Mouse (Mus musculus) Patski (cell line): ENCODE data around the gene Olfr1110. TPM values are rescaled to one million over a fixed set of nuclear protein-coding genes. Genes with fewer than 3 reads are reported as not detected.
"Not testable (repeated sequence)": the region's sequence is repeated elsewhere in the genome, so short reads cannot be mapped to it uniquely, and the experiment has no call there.

ENCODE experiments used
- ATAC-seq: fragments of 100-300 bp; one replicate; pipeline ENCODE4 v1.8.0; 2021
- CTCF ChIA-PET: fragments of 350-600 bp; sonication (Branson Sonifier 250); formaldehyde crosslinking; loops from one replicate; lab custom pipeline; 2022; ENCODE audit warnings: inconsistent platforms; lab: Charles Lee
- POLR2A ChIA-PET: fragments of 350-600 bp; sonication (Branson Sonifier 250); formaldehyde crosslinking; loops from one replicate; lab custom pipeline; 2022; ENCODE audit warnings: antibody characterized with exemption, inconsistent platforms; lab: Charles Lee
- DNase-seq: peaks from one replicate; pipeline ENCODE4 v3.0.0-alpha.2; 2011; ENCODE audit warnings: low read depth, low spot score
- H3K27me3 ChIP-seq: fragments of 371-371 bp; one replicate; pipeline ENCODE4 v1.5.1; 2021
- CTCF ChIP-seq: fragments of 100-300 bp; IDR thresholded peaks from one replicate; pipeline ENCODE4 v1.5.1; 2021
- in situ Hi-C: fragments of 300-500 bp; cut with MboI; formaldehyde crosslinking; loops from 3 replicates; pipeline ENCODE4 v1.11.1; 2018; ENCODE audit warnings: low pct_unique_long_range_greater_than_20kb, mixed read lengths
- polyA plus RNA-seq: library from polyadenylated mRNA; unstranded; gene quantifications from one replicate; pipeline ENCODE4 v1.2.3, GENCODE M21; 2021

The Olfr1110 gene
- polyA plus RNA-seq = not detected

- ChIA-PET CTCF (interaction anchor here (1.8 kb wide), 1 partner anchor 9 kb away, joined by 4 read pairs; no protein-coding TSS in a partner anchor), POLR2A (no interaction called here)
- no peaks in the 10 kb centered on the region for H3K27me3 ChIP-seq
- no peak for TF ChIP-seq CTCF
- in situ Hi-C loops = no loop called here
- DNase-seq = no peak
- no peak for ATAC-seq
These were observed at the start of gene Olfr1110 for GRCm38 (mm10) chr2:87140200-87140599. Gene Olfr1110, minus strand, starts transcription at chr2:87140300.

- DNase-seq (no peak), ATAC-seq (no peak)
- in situ Hi-C loops = no loop called here
- POLR2A ChIA-PET = no interaction called here
- TF ChIP-seq CTCF = no peak
- CTCF ChIA-PET = no interaction called here
- no peaks in the 10 kb centered on the region for H3K27me3 ChIP-seq
These were observed 47.4 kb upstream of the Olfr1110 start, which contains the start of gene Olfr1112 for GRCm38 (mm10) chr2:87187498-87187897. Gene Olfr1112, plus strand, starts transcription at chr2:87187798.

GRCm38 (mm10) chr2:87167731-87168130, 27.6 kb upstream of the Olfr1110 start:
- in situ Hi-C loops = not testable (repeated sequence)

GRCm38 (mm10) chr2:87152524-87152923, 12.4 kb upstream of the Olfr1110 start, which contains the start of gene Olfr1111:
Gene Olfr1111, minus strand, starts transcription at chr2:87152624.
- TF ChIP-seq CTCF = no peak
- ChIA-PET POLR2A (no interaction called here), CTCF (no interaction called here)
- ATAC-seq (no peak), DNase-seq (no peak)
- in situ Hi-C loops = no loop called here
- no peaks in the 10 kb centered on the region for H3K27me3 ChIP-seq

More at GRCm38 (mm10) chr2:87167731-87168130, 27.6 kb upstream of the Olfr1110 start:
- POLR2A ChIA-PET, H3K27me3 ChIP-seq, DNase-seq, CTCF ChIA-PET, ATAC-seq: not testable (repeated sequence)

GRCm38 (mm10) chr2:87114467-87114866, 25.6 kb downstream of the Olfr1110 start, which contains the start of gene Olfr259:
Gene Olfr259, minus strand, starts transcription at chr2:87114567.
- ATAC-seq (no peak), DNase-seq (no peak)
- in situ Hi-C loops = no loop called here
- no peaks in the 10 kb centered on the region for H3K27me3 ChIP-seq
- ChIA-PET POLR2A (no interaction called here), CTCF (no interaction called here)
- TF ChIP-seq CTCF = no peak

GRCm38 (mm10) chr2:87095908-87096307, 44.2 kb downstream of the Olfr1110 start, which contains the start of gene Olfr1109:
Gene Olfr1109, minus strand, starts transcription at chr2:87096008.
- CTCF ChIA-PET = no interaction called here
- POLR2A ChIA-PET = no interaction called here
- no peak for DNase-seq
- in situ Hi-C loops = no loop called here
- ATAC-seq = no peak
- no peak for TF ChIP-seq CTCF
- no peaks in the 10 kb centered on the region for H3K27me3 ChIP-seq

Other genes starting within 250 kb of the Olfr1110 start
- not detected for gene Olfr1097, start 248.1 kb downstream of the Olfr1110 start, polyA plus RNA-seq
- not detected for gene Olfr1098, start 215.8 kb downstream of the Olfr1110 start, polyA plus RNA-seq
- gene Olfr1099, start 179.6 kb downstream of the Olfr1110 start, polyA plus RNA-seq = not detected
- not detected for gene Olfr1100, start 160.3 kb downstream of the Olfr1110 start, polyA plus RNA-seq
- not detected for gene Olfr1101, start 149.1 kb downstream of the Olfr1110 start, polyA plus RNA-seq
- gene Olfr1102, start 141.9 kb downstream of the Olfr1110 start, polyA plus RNA-seq = not detected
- gene Olfr1104, start 113.2 kb downstream of the Olfr1110 start, polyA plus RNA-seq = not detected
- gene Olfr1105, start 103.8 kb downstream of the Olfr1110 start, polyA plus RNA-seq = not detected
- not detected for gene Olfr1106, start 88.0 kb downstream of the Olfr1110 start, polyA plus RNA-seq
- not detected for gene Olfr1107, start 64.5 kb downstream of the Olfr1110 start, polyA plus RNA-seq
- gene Olfr1109, start 44.3 kb downstream of the Olfr1110 start, polyA plus RNA-seq = not detected
- not detected for gene Olfr259, start 25.7 kb downstream of the Olfr1110 start, polyA plus RNA-seq
- gene Olfr1111, start 12.3 kb upstream of the Olfr1110 start, polyA plus RNA-seq = not detected
- gene Olfr1112, start 47.5 kb upstream of the Olfr1110 start, polyA plus RNA-seq = not detected
- not detected for gene Olfr1113, start 68.7 kb upstream of the Olfr1110 start, polyA plus RNA-seq
- gene Olfr1115, start 107.7 kb upstream of the Olfr1110 start, polyA plus RNA-seq = not detected
- not detected for gene Olfr1116, start 127.2 kb upstream of the Olfr1110 start, polyA plus RNA-seq
- not detected for gene Olfr1118, start 167.3 kb upstream of the Olfr1110 start, polyA plus RNA-seq
- not detected for gene Olfr1120, start 214.5 kb upstream of the Olfr1110 start, polyA plus RNA-seq
- gene Olfr1121, start 229.6 kb upstream of the Olfr1110 start, polyA plus RNA-seq = not detected
- gene Olfr1122, start 245.5 kb upstream of the Olfr1110 start, polyA plus RNA-seq = not detected